Mouse (Mus musculus) brown adipose tissue, adult 24 weeks (tissue): ENCODE results near the gene Zbtb26. TPM values are rescaled to one million over a fixed set of nuclear protein-coding genes. Genes with fewer than 3 reads are reported as not detected.

Source experiments
- H3K27ac ChIP-seq: fragments of 200-500 bp; replicated peaks from 2 replicates; pipeline ENCODE4 v1.5.1; 2012; ENCODE audit warnings: low read depth, mild to moderate bottlenecking, low read length
- H3K4me1 ChIP-seq: fragments of 200-500 bp; 2 replicates; pipeline ENCODE4 v1.6.1; 2012; ENCODE audit warnings: low read length, mixed read lengths; ENCODE audit not compliant: control insufficient read depth, insufficient read depth, insufficient read length
- H3K4me3 ChIP-seq: fragments of 200-500 bp; 2 replicates; pipeline ENCODE4 v1.5.1; 2012; ENCODE audit warnings: low read depth, mild to moderate bottlenecking, low read length, moderate library complexity; ENCODE audit not compliant: insufficient read depth
- polyA plus RNA-seq: library from polyadenylated mRNA; stranded (reverse); fragments of >200 nt; gene quantifications from 2 replicates; pipeline ENCODE4 v1.2.4, GENCODE M21; 2012; ENCODE audit not compliant: missing spikeins, insufficient read depth, insufficient read length

The Zbtb26 gene
- 3.1 and 3.2 TPM in 2 replicates for polyA plus RNA-seq

- Histone ChIP-seq H3K27ac (peak within 1 kb of the TSS; percentile 68), H3K4me3 (peak within 1 kb of the TSS; percentile 92), H3K4me1 (peaks cover 2% of the 10 kb centered on the region; the same call in 1 of the 2 replicates)
Measured at GRCm38 (mm10) chr2:37442611-37443591, at the start of gene Zbtb26, which contains the start of the genes Zbtb6 and Rabgap1. TSS of gene Zbtb26 (minus strand) at chr2:37443135. TSS of gene Zbtb6 (minus strand) at chr2:37443171. TSS of gene Rabgap1 (plus strand) at chr2:37443279.

GRCm38 (mm10) chr2:37488956-37489355, 46.0 kb upstream of the Zbtb26 start:
- Histone ChIP-seq H3K4me1 (no peaks in the 10 kb centered on the region), H3K4me3 (no peak overlapping the region), H3K27ac (no peak overlapping the region)

GRCm38 (mm10) chr2:37486408-37486807, 43.5 kb upstream of the Zbtb26 start:
- H3K4me1 ChIP-seq, result no peaks in the 10 kb centered on the region
- H3K27ac ChIP-seq, result no peak overlapping the region
- H3K4me3 ChIP-seq, result no peak overlapping the region

- Histone ChIP-seq H3K4me1 (no peaks in the 10 kb centered on the region), H3K4me3 (no peak overlapping the region)
Measured at GRCm38 (mm10) chr2:37485370-37485769, 42.4 kb upstream of the Zbtb26 start.

GRCm38 (mm10) chr2:37484165-37484564, 41.2 kb upstream of the Zbtb26 start:
- no peak overlapping the region for H3K27ac ChIP-seq
- H3K4me3 ChIP-seq, result no peak overlapping the region
- no peaks in the 10 kb centered on the region for H3K4me1 ChIP-seq

More at GRCm38 (mm10) chr2:37485370-37485769, 42.4 kb upstream of the Zbtb26 start:
- no peak overlapping the region for H3K27ac ChIP-seq

- H3K27ac ChIP-seq, result no peak overlapping the region
- no peak overlapping the region for H3K4me3 ChIP-seq
- no peaks in the 10 kb centered on the region for H3K4me1 ChIP-seq
Measured at GRCm38 (mm10) chr2:37480039-37480438, 37.1 kb upstream of the Zbtb26 start.

GRCm38 (mm10) chr2:37479559-37479958, 36.6 kb upstream of the Zbtb26 start:
- H3K4me1 ChIP-seq, result no peaks in the 10 kb centered on the region
- H3K4me3 ChIP-seq, result no peak overlapping the region
- H3K27ac ChIP-seq, result no peak overlapping the region

- no peak overlapping the region for H3K27ac ChIP-seq
- no peak overlapping the region for H3K4me3 ChIP-seq
- no peaks in the 10 kb centered on the region for H3K4me1 ChIP-seq
Measured at GRCm38 (mm10) chr2:37466266-37466665, 23.3 kb upstream of the Zbtb26 start.

- H3K4me3 ChIP-seq, result no peak overlapping the region
- H3K27ac ChIP-seq, result no peak overlapping the region
Measured at GRCm38 (mm10) chr2:37460707-37461106, 17.8 kb upstream of the Zbtb26 start.

GRCm38 (mm10) chr2:37452376-37452760, 9.4 kb upstream of the Zbtb26 start:
- peaks cover 3% of the 10 kb centered on the region for H3K4me1 ChIP-seq
- H3K27ac ChIP-seq, result 0 out of 2 replicates have a peak overlapping the region, but pooled peaks have one; percentile 27
- H3K4me3 ChIP-seq, result peak overlapping the region; percentile 96

More at GRCm38 (mm10) chr2:37460707-37461106, 17.8 kb upstream of the Zbtb26 start:
- H3K4me1 ChIP-seq, result no peaks in the 10 kb centered on the region

GRCm38 (mm10) chr2:37451667-37452375, 8.9 kb upstream of the Zbtb26 start:
- Histone ChIP-seq H3K4me1 (peaks cover 3% of the 10 kb centered on the region), H3K27ac (peak overlapping the region; percentile 81), H3K4me3 (peak overlapping the region; percentile 96)

- peak overlapping the region; percentile 48 for H3K4me3 ChIP-seq
- H3K4me1 ChIP-seq, result peaks cover 4% of the 10 kb centered on the region; the same call in 1 of the 2 replicates
- H3K27ac ChIP-seq, result no peak overlapping the region
Measured at GRCm38 (mm10) chr2:37431609-37432008, 11.3 kb downstream of the Zbtb26 start.

- Histone ChIP-seq H3K4me3 (peak overlapping the region; percentile 95), H3K4me1 (peaks cover 4% of the 10 kb centered on the region; the same call in 1 of the 2 replicates), H3K27ac (peak overlapping the region; percentile 88)
Measured at GRCm38 (mm10) chr2:37430593-37431464, 12.1 kb downstream of the Zbtb26 start.

GRCm38 (mm10) chr2:37423671-37424070, 19.3 kb downstream of the Zbtb26 start:
- Histone ChIP-seq H3K4me3 (no peak overlapping the region), H3K27ac (no peak overlapping the region)

More at GRCm38 (mm10) chr2:37423671-37424070, 19.3 kb downstream of the Zbtb26 start:
- H3K4me1 ChIP-seq, result no peaks in the 10 kb centered on the region; the same call in 1 of the 2 replicates
